Mouse (Mus musculus) common myeloid progenitor, adult 5-6 weeks (primary cell): ENCODE data around the gene Dnajc13. TPM values are rescaled to one million over a fixed set of nuclear protein-coding genes. Genes with fewer than 3 reads are reported as not detected.

Experiments used
- ATAC-seq: replicated peaks from 2 replicates; pipeline ENCODE4 v1.8.0; 2016; ENCODE audit warnings: low read depth, mild to moderate bottlenecking, moderate TSS enrichment, inconsistent platforms; ENCODE audit not compliant: poor library complexity, severe bottlenecking
- total RNA-seq: library from RNA; stranded (forward); fragments of 200-1000, 187-1606 nt; gene quantifications from 2 replicates; pipeline ENCODE4 v1.2.3, GENCODE M21; 2017

Gene Dnajc13
- total RNA-seq, 1 experiment from 2014 or later, result 48.6 TPM

DNA sequence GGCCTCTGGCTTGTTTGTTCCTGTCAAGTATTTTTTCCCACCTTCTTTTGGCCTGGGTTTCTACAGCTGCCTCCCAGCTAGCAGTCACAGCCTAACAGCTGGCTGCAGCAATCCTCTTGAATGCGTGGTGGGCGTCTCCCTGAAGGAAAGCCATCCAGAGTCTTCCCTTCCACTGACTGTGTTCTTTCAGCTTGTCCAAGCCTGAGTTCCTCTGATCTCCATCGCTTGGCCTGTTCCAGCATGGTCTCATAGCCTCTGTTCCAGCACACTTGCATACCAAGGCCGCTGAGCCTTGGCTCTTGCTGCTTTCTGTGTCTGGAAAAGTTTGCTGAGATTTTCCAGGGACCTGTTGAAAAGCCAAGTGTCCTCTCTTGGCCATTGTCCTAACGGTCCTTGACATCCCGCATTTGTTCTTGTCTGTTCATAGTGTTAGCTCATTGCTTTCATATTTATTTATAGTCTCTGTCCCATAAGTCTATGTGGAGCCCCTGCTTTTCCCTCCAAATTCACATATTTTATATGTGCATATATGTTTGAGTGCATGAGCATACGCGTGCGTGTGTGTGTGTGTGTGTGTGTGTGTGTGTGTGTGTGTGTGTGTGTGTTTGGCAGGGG is 132.5 kb downstream of the Dnajc13 start:
- ATAC-seq, result no peak

DNA sequence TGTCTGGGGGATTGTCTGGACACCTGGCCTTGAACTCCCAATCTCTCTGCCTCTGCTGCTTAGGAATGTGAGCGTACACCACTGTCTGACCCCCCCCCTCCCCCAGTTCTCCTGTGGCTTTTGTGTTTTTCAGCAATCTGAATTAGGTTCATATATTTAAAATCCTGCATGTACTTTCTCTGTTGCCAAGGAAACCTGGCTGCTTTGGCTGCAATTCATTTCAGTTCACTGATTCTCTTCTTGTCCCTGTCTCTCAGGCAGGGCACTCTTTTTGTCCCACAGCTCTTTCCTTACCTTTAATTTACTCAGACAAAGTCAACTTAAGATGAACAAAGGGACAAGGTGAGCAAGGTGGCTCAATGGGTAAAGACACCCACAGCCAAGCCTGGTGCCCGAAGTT is 134.6 kb downstream of the Dnajc13 start:
- ATAC-seq, result no peak

DNA sequence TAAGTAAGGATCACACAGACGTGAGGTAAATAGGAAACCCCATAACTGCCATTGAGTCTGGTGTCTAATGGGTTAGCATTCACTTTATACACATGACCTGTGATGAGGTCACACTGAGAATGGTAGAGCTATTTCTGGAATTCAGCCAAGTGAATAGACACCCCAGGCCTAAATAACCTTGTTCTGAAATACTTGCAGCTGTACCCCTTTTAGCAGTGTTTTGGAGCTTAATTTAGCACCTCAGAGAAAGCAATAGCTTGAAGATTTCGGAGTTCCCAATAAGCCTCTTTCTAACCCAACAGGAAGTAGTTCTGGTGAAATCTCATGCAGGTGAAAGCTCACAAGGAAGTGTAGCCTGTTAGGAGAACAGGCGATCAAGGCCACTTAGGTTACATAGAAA is 135.9 kb downstream of the Dnajc13 start, which contains the start of gene Ackr4:
TSS of gene Ackr4 (minus strand) at position 101 of the 400 bp plus-strand sequence.
- no peak for ATAC-seq

DNA sequence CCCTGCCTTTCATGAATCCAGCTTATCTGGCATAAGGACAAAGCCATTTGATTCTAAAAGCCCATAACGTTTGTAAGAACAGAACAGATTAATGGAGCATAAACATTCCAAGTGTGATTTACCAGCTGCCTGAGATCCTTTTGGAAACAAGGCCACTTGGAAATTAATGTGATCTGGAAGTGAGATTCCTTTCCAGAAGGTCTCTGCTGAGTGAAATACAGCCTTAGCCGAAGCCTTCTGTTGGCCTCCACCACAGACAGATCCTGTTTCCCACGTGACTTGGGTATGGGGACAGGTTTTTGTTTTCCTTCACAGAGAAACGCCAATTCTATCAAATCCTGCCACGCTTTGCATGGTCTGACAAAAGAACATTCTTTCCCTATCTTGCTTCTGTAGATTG is 139.1 kb downstream of the Dnajc13 start:
- ATAC-seq, result no peak

DNA sequence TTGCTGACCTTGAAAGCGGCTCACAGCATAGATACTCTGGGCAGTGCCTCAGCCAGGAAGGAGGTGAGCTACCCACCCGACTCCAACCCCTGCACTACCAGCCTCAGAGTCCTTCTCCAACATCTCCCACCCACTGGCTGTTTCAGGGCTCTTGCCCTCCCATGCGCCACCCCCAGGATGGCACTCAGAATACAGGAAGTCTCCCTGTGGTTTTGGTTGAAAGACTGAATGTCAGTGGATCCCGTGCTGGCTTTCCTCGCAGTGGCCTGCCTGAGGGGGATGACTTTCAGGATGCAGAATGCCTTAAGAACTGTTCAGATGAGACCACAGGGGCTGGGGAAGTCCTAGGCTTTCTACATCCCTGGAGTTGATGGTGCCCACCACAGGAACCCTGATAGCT is 139.6 kb downstream of the Dnajc13 start:
- peak; percentile 56 for ATAC-seq

DNA sequence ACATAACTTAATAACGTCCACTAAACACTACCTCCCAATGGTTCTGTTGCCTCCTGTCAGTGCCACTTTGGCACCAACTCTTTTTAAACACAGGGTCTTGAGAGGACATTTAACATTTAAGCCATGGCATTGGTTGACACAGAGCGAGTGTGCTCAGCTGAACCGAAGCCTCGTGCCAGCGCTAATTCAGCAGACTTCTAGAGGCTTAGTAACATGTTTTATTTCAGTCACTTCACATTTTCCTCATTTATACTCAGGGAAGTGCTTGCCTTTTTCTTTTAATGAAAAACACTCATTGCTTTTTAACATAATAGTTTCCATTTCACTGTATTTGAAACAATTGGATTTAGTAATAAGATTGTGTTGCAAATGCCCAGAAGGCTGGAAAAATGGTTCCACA is 153.6 kb downstream of the Dnajc13 start:
- no peak for ATAC-seq

DNA sequence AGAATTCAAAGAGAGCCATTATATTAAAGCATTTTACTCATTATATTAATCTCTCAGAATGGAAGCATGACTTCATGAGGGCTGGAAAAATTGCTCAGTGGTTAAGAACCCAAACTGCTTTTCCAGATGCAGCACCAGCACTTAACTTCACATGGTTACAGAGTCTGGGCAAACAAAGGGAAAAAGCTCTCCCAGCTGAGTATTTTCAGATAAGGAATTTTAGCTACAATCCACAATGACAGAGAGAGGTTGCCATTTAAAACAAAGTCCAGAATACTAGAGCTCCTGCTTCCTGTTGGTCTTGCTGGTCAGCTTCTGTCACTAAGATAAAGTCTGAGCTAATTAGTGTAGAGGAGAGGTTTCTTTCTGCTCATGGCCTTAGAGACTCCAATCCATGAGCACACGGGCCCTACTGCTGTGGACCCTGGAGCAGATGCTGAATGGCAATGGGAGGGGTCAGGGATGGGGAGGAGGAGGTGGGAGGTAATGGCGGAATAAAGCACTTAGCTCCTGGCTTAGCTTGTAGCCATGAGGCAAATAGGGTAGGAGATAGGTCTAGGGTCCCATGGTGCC is 154.1 kb downstream of the Dnajc13 start:
- no peak for ATAC-seq

DNA sequence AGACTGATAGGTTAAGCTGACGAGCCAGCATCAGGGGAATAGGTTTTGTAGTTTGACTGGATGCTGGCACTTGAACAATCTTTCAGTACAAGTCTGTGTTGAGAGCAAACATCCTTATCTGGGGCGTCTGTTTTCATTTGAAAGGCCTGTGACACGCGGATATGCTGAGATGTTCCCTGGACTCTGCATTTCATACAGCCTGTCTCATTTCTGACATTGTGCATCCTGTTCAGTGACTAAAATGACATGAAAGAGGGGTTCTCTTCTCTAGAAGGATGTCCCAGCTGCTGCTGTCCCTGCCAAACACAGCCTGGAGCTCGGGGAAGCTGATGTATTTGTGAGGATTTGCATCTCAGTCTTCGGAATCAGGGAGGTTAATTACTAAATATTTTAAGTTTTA is 155.2 kb downstream of the Dnajc13 start:
- no peak for ATAC-seq

DNA sequence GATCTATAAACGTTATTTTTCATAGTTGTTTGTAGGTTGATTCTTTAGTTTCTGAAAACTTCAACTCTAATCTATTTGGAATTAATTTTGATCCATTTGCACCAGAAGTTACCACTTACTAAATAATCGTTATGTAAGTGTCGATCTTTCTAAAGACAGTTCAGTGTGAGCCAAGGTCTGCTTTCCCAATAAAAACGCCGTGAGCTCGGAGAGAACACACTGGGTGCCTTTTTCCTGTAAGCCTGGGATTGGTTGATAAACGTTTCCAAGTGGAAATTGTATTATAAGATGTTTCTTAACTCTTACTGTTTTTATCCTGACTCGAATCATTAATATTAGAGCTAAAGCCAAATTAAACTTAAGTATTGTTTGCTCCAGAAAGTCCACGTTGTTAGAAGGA is 155.8 kb downstream of the Dnajc13 start:
- ATAC-seq, result no peak

DNA sequence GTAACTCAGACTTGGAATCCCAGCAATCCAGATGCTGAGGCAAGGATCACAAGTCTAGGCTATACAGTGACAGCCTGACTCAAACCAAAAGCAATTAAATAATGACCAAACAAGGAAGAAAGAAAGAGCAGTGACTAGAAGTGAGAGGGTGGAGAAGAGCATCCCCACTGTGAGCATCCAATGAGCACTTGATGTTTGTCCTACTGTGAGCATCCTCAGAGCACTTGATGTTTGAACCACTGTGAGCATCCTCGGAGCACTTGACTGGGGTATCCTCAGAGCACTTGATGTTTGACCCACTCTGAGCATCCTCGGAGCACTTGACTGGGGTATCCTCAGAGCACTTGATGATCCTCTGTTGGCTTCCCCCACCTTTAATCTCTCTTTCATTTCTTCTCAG is 157.7 kb downstream of the Dnajc13 start:
- no peak for ATAC-seq

DNA sequence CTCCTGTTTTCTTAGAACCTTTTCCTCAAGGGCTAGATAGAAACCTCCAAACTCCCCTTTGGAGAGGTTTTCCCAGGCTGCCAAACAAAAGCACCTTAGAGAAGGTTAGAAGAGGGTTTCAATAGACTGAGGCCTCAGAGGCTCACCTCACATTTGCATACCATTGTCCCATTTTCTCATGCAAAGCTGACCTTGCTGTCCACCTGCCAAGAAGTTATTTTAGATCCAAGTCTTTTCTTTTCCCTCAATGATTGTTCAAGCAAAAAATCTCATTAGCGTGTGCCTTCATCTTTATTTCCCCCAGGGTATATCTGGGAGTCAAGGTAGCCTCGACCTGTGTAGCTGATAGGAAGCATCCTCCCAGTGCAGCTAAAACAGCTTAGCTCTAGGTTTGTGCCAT is 159.8 kb downstream of the Dnajc13 start:
- ATAC-seq, result no peak

DNA sequence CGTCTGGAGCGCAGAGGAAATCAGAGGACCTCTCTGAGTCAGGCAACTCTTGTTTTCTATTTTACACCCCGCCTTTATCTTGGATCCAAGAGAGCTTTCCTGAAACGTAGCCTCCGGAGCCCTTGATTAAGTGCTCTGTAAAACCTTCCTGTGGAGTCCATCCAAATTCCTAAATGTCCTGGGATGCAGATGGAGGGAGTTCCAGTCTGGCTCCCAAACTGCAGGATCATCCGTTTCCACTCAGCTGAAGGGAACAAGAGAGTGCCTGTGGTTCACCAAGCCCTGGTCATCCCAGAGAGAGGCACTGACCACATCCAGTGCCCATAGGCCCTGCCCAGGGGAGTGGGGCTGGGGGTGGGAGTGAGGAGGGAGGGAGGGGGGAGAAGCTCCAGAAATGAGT is 160.4 kb downstream of the Dnajc13 start:
- no peak for ATAC-seq

DNA sequence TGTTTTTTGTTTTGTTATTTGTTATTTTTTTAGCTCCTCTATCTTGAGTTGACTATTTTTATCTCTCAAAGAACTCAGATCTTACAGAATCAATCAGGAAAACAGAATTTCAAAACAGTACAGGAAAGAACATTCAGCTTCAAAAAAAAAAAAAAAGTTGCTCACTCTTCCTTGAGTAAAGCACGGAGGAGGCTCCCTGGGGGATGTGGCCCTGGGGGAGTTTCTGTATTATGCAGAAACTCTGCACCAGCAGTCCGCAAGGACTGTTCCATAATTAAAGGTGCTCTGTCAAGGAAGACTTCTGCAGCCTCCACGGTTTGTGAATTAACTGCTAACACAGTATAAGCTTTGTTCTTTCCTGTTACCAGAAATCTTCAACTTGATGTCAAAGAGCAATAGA is 161.3 kb downstream of the Dnajc13 start:
- ATAC-seq, result no peak

Other genes with a start within 250 kb of the Dnajc13 start
- not detected in 2 replicates for gene Gm28305, start 222.3 kb downstream of the Dnajc13 start, total RNA-seq
- 30.9 and 33.1 TPM in 2 replicates for gene Uba5, start 199.8 kb downstream of the Dnajc13 start, total RNA-seq
- 15.0 and 16.2 TPM in 2 replicates for gene Acad11, start 199.6 kb downstream of the Dnajc13 start, total RNA-seq
- gene Ackr4, start 136.0 kb downstream of the Dnajc13 start, total RNA-seq, result 0.10 and 0.32 TPM in 2 replicates
- gene Acpp, start 74.8 kb upstream of the Dnajc13 start, total RNA-seq, result 0.32 TPM in 1 of 2 replicates, not detected in the other